Mouse (Mus musculus) MEL (cell line): ENCODE data around the gene Orc6. TPM values are rescaled to one million over a fixed set of nuclear protein-coding genes. Genes with fewer than 3 reads are reported as not detected.
A peak's percentile ranks its signal among the peaks of the same experiment; 100 is the strongest.

Experiments used
- DNase-seq: peaks from one replicate; pipeline ENCODE4 v3.0.0; 2011; ENCODE audit warnings: low read depth, low spot score
- H3K27ac ChIP-seq: 2 replicates; pipeline ENCODE4 v1.5.1; 2012; ENCODE audit warnings: low read depth, mild to moderate bottlenecking, control low read depth, low read length, moderate library complexity; ENCODE audit not compliant: control insufficient read depth
- H3K27me3 ChIP-seq, 2 experiments: fragments of 150-350 bp in 1 of 2; sonication (generic) in 1 of 2; 2 replicates each; pipeline ENCODE4 v1.6.1; 2012; ENCODE audit warnings: low read length in 2 of 2, mild to moderate bottlenecking in 2 of 2, improper control_type of control experiment in 1 of 2, moderate library complexity in 1 of 2; ENCODE audit not compliant: insufficient read depth in 2 of 2, control insufficient read depth in 1 of 2
- H3K36me3 ChIP-seq, 2 experiments: 2 replicates each; pipeline ENCODE4 v1.6.1; 2012 to 2014; ENCODE audit warnings: low read length in 2 of 2, improper control_type of control experiment in 1 of 2, inconsistent platforms in 1 of 2, mild to moderate bottlenecking in 1 of 2; ENCODE audit not compliant: insufficient read depth in 2 of 2, control insufficient read depth in 1 of 2
- H3K4me1 ChIP-seq, 2 experiments: fragments of 150-350 bp in 1 of 2; sonication (generic) in 1 of 2; 2 replicates each; pipeline ENCODE4 v1.6.1; 2012; ENCODE audit warnings: low read length in 2 of 2, improper control_type of control experiment in 1 of 2, mild to moderate bottlenecking in 1 of 2; ENCODE audit not compliant: insufficient read depth in 2 of 2, control insufficient read depth in 1 of 2
- H3K4me3 ChIP-seq, 2 experiments: fragments of 150-350 bp in 1 of 2; sonication (generic) in 1 of 2; 2 replicates each; pipeline ENCODE4 v1.5.1; 2012; ENCODE audit warnings: low read depth in 2 of 2, low read length in 2 of 2, mild to moderate bottlenecking in 2 of 2, moderate library complexity in 2 of 2, control low read depth in 1 of 2, improper control_type of control experiment in 1 of 2; ENCODE audit not compliant: control insufficient read depth in 1 of 2, insufficient read depth in 1 of 2
- H3K79me2 ChIP-seq: 2 replicates; pipeline ENCODE4 v1.6.1; 2012; ENCODE audit warnings: mild to moderate bottlenecking, low read length, moderate library complexity; ENCODE audit not compliant: control insufficient read depth, poor library complexity, insufficient read depth
- H3K9ac ChIP-seq: 2 replicates; pipeline ENCODE4 v1.6.1; 2012; ENCODE audit warnings: low read depth, mild to moderate bottlenecking, control low read depth, low read length, moderate library complexity; ENCODE audit not compliant: control insufficient read depth, poor library complexity, severe bottlenecking
- H3K9me3 ChIP-seq: fragments of 150-350 bp; sonication (generic); replicated peaks from 2 replicates; pipeline ENCODE4 v1.6.1; 2012; ENCODE audit warnings: mild to moderate bottlenecking, low read length, improper control_type of control experiment, moderate library complexity; ENCODE audit not compliant: insufficient read depth
- BHLHE40 ChIP-seq: IDR thresholded peaks from 2 replicates; pipeline ENCODE4 v1.6.1; 2012; ENCODE audit warnings: low read depth, mild to moderate bottlenecking, inconsistent platforms, low read length, improper control_type of control experiment, borderline replicate concordance
- CHD1 ChIP-seq: IDR thresholded peaks from 2 replicates; pipeline ENCODE4 v1.6.1; 2012; ENCODE audit warnings: low read depth, mild to moderate bottlenecking, inconsistent platforms, low read length, improper control_type of control experiment
- CHD2 ChIP-seq: IDR thresholded peaks from 2 replicates; pipeline ENCODE4 v1.6.1; 2011; ENCODE audit warnings: low read length, improper control_type of control experiment
- CTCF ChIP-seq, 3 experiments: IDR thresholded peaks in 2 of 3; conservative IDR thresholded peaks in 1 of 3; 2 replicates each; pipeline ENCODE4 v1.5.1; 2011 to 2012; ENCODE audit warnings: low read length in 3 of 3, low read depth in 2 of 3, mild to moderate bottlenecking in 2 of 3, improper control_type of control experiment in 1 of 3, inconsistent platforms in 1 of 3, mixed read lengths in 1 of 3, moderate library complexity in 1 of 3; ENCODE audit not compliant: control insufficient read depth in 1 of 3, insufficient read depth in 1 of 3, poor library complexity in 1 of 3, severe bottlenecking in 1 of 3
- E2F4 ChIP-seq: IDR thresholded peaks from 2 replicates; pipeline ENCODE4 v1.6.1; 2011; ENCODE audit warnings: low read depth, low read length, improper control_type of control experiment, borderline replicate concordance
- EP300 ChIP-seq, 2 experiments: IDR thresholded peaks; 2 replicates each; pipeline ENCODE4 v1.6.1; 2011; ENCODE audit warnings: improper control_type of control experiment in 2 of 2, low read length in 2 of 2, low read depth in 1 of 2, mild to moderate bottlenecking in 1 of 2
- HCFC1 ChIP-seq: IDR thresholded peaks from 2 replicates; pipeline ENCODE4 v1.6.1; 2012; ENCODE audit warnings: low read depth, mild to moderate bottlenecking, inconsistent platforms, low read length, improper control_type of control experiment, moderate library complexity
- KAT2A ChIP-seq: conservative IDR thresholded peaks from 2 replicates; pipeline ENCODE4 v1.6.1; 2012; ENCODE audit warnings: low read depth, low read length, improper control_type of control experiment, inconsistent platforms
- MAFK ChIP-seq: IDR thresholded peaks from 2 replicates; pipeline ENCODE4 v1.6.1; 2011; ENCODE audit warnings: low read depth, mild to moderate bottlenecking, low read length, improper control_type of control experiment, borderline replicate concordance
- MEF2A ChIP-seq: IDR thresholded peaks from 2 replicates; pipeline ENCODE4 v1.6.1; 2014; ENCODE audit warnings: low read depth, mild to moderate bottlenecking, inconsistent platforms, low read length, improper control_type of control experiment; ENCODE audit not compliant: poor library complexity, insufficient replicate concordance, severe bottlenecking; ENCODE audit errors: extremely low read depth
- MYB ChIP-seq: IDR thresholded peaks from 2 replicates; pipeline ENCODE4 v1.6.1; 2011; ENCODE audit warnings: mild to moderate bottlenecking, low read depth, low read length, improper control_type of control experiment
- MYC ChIP-seq: IDR thresholded peaks from 2 replicates; pipeline ENCODE4 v1.6.1; 2011; ENCODE audit warnings: low read depth, mild to moderate bottlenecking, low read length, improper control_type of control experiment, moderate library complexity
- NELFE ChIP-seq: IDR thresholded peaks from 2 replicates; pipeline ENCODE4 v1.6.1; 2011; ENCODE audit warnings: low read depth, low read length, improper control_type of control experiment
- POLR2A ChIP-seq, 2 experiments: IDR thresholded peaks; 2 replicates each; pipeline ENCODE4 v1.6.1; 2011 to 2012; ENCODE audit warnings: low read length in 2 of 2, mild to moderate bottlenecking in 2 of 2, control low read depth in 1 of 2, improper control_type of control experiment in 1 of 2, low read depth in 1 of 2, moderate library complexity in 1 of 2; ENCODE audit not compliant: control insufficient read depth in 1 of 2, insufficient read depth in 1 of 2, poor library complexity in 1 of 2
- POLR2AphosphoS2 ChIP-seq: IDR thresholded peaks from 2 replicates; pipeline ENCODE4 v1.6.1; 2011; ENCODE audit warnings: low read length, improper control_type of control experiment
- POLR2AphosphoS5 ChIP-seq: IDR thresholded peaks from 2 replicates; pipeline ENCODE4 v1.6.1; 2012; ENCODE audit warnings: low read depth, borderline replicate concordance, mild to moderate bottlenecking, inconsistent platforms, low read length, moderate library complexity, mixed read lengths
- RCOR1 ChIP-seq: IDR thresholded peaks from 2 replicates; pipeline ENCODE4 v1.6.1; 2012; ENCODE audit warnings: low read depth, mild to moderate bottlenecking, inconsistent platforms, low read length, improper control_type of control experiment
- SIN3A ChIP-seq: IDR thresholded peaks from 2 replicates; pipeline ENCODE4 v1.6.1; 2012; ENCODE audit warnings: low read length, improper control_type of control experiment, inconsistent platforms
- SMC3 ChIP-seq: IDR thresholded peaks from 2 replicates; pipeline ENCODE4 v1.6.1; 2011; ENCODE audit warnings: low read depth, low read length, improper control_type of control experiment
- TAL1 ChIP-seq: IDR thresholded peaks from 2 replicates; pipeline ENCODE4 v1.6.1; 2012; ENCODE audit warnings: mild to moderate bottlenecking, inconsistent platforms, low read length, moderate library complexity, mixed read lengths
- UBTF ChIP-seq: IDR thresholded peaks from 2 replicates; pipeline ENCODE4 v1.6.1; 2012; ENCODE audit warnings: low read depth, mild to moderate bottlenecking, inconsistent platforms, low read length, improper control_type of control experiment, moderate library complexity, borderline replicate concordance; ENCODE audit not compliant: insufficient read depth
- USF1 ChIP-seq: IDR thresholded peaks from 2 replicates; pipeline ENCODE4 v1.6.1; 2014; ENCODE audit warnings: low read depth, mild to moderate bottlenecking, inconsistent platforms, low read length, improper control_type of control experiment, moderate library complexity
- USF2 ChIP-seq, 2 experiments: IDR thresholded peaks; 2 replicates each; pipeline ENCODE4 v1.6.1; 2011 to 2012; ENCODE audit warnings: improper control_type of control experiment in 2 of 2, low read length in 2 of 2, borderline replicate concordance in 1 of 2, inconsistent platforms in 1 of 2, low read depth in 1 of 2, mild to moderate bottlenecking in 1 of 2; ENCODE audit not compliant: insufficient read depth in 1 of 2
- ZC3H11A ChIP-seq: IDR thresholded peaks from 2 replicates; pipeline ENCODE4 v1.6.1; 2012; ENCODE audit warnings: low read depth, mild to moderate bottlenecking, inconsistent platforms, low read length, improper control_type of control experiment
- ZKSCAN1 ChIP-seq: IDR thresholded peaks from 2 replicates; pipeline ENCODE4 v1.6.1; 2012; ENCODE audit warnings: low read depth, mild to moderate bottlenecking, inconsistent platforms, low read length, improper control_type of control experiment, moderate library complexity
- ZMIZ1 ChIP-seq: IDR thresholded peaks from 2 replicates; pipeline ENCODE4 v1.6.1; 2012; ENCODE audit warnings: low read depth, mild to moderate bottlenecking, inconsistent platforms, low read length, improper control_type of control experiment, moderate library complexity
- ZNF384 ChIP-seq: IDR thresholded peaks from 2 replicates; pipeline ENCODE4 v1.6.1; 2012; ENCODE audit warnings: low read depth, mild to moderate bottlenecking, inconsistent platforms, low read length, improper control_type of control experiment
- polyA plus RNA-seq, 2 experiments: library from polyadenylated mRNA; stranded (reverse) in 1 of 2; unstranded in 1 of 2; fragments of >175 nt in 1 of 2; fragments of >200 nt in 1 of 2; gene quantifications; 2 replicates each; pipeline versions ENCODE4 v1.2.1 to v1.2.4; 2012; ENCODE audit warnings: low replicate concordance in 2 of 2, low read depth in 1 of 2; ENCODE audit not compliant: insufficient read length in 2 of 2, insufficient read depth in 1 of 2, missing spikeins in 1 of 2
- total RNA-seq: library from RNA; depleted of rRNA; stranded (reverse); fragments of 300-350 nt; gene quantifications from 2 replicates; pipeline ENCODE4 v1.2.3, GENCODE M21; 2012

Orc6 gene
- total and polyA plus RNA-seq, 3 experiments: 87.7 to 115 TPM; not detected in 1

GRCm38 (mm10) chr8:85298600-85299433 is 615 bp upstream of the Orc6 start (continued):
- TF ChIP-seq ZKSCAN1: no peak
- TF ChIP-seq POLR2AphosphoS5: no peak
- TF ChIP-seq CHD1: no peak
- no peak for TF ChIP-seq MYC
- no peak for TF ChIP-seq TAL1
- TF ChIP-seq E2F4: no peak
- TF ChIP-seq CTCF (IDR thresholded peaks at IDR 0.05 in 2 of 3, conservative IDR thresholded peaks at IDR 0.05 in 1 of 3; ENCODE audit: control insufficient read depth in 1 of 3, insufficient read depth in 1 of 3, low read depth in 2 of 3, low read length in 3 of 3, poor library complexity in 1 of 3, severe bottlenecking in 1 of 3): no peak
- no peak for TF ChIP-seq CHD2
- no peak for TF ChIP-seq ZC3H11A
- TF ChIP-seq HCFC1: peak; percentile 52; the same call in 1 of the 2 replicates
- TF ChIP-seq RCOR1: no peak

GRCm38 (mm10) chr8:85301941-85302340 is 2.5 kb downstream of the Orc6 start:
- Histone ChIP-seq H3K4me3 (no peak overlapping the region), H3K79me2 (peaks cover 40% of the 10 kb centered on the region), H3K36me3 (peaks cover 25 to 33% of the 10 kb centered on the region in 2 experiments), H3K4me1 (peaks cover 3 to 9% of the 10 kb centered on the region in 2 experiments; a peak in 3 of 4 replicates), H3K27ac (no peak overlapping the region), H3K27me3 (no peaks in the 10 kb centered on the region), H3K9me3 (no peaks in the 10 kb centered on the region), H3K9ac (no peak overlapping the region)
- TF ChIP-seq USF2 (IDR thresholded peaks at IDR 0.05; ENCODE audit: borderline replicate concordance in 1 of 2, insufficient read depth in 1 of 2, low read depth in 1 of 2, low read length in 2 of 2): no peak
- no peak for TF ChIP-seq KAT2A
- no peak for TF ChIP-seq POLR2AphosphoS2
- TF ChIP-seq SMC3: no peak
- TF ChIP-seq ZKSCAN1: no peak
- TF ChIP-seq NELFE: no peak
- TF ChIP-seq HCFC1: no peak
- TF ChIP-seq RCOR1: no peak
- TF ChIP-seq POLR2A (IDR thresholded peaks at IDR 0.05; ENCODE audit: control insufficient read depth in 1 of 2, insufficient read depth in 1 of 2, low read depth in 1 of 2, low read length in 2 of 2, poor library complexity in 1 of 2): no peak
- peak; percentile 21 for DNase-seq

GRCm38 (mm10) chr8:85302931-85303330 is 3.5 kb downstream of the Orc6 start:
- Histone ChIP-seq H3K36me3 (peaks cover 25 to 32% of the 10 kb centered on the region in 2 experiments), H3K9me3 (no peaks in the 10 kb centered on the region), H3K79me2 (peaks cover 32% of the 10 kb centered on the region), H3K4me1 (peaks cover 2 to 9% of the 10 kb centered on the region in 2 experiments; a peak in 3 of 4 replicates), H3K9ac (no peak overlapping the region), H3K27me3 (no peaks in the 10 kb centered on the region), H3K27ac (no peak overlapping the region), H3K4me3 (no peak overlapping the region)
- peak; percentile 19 for DNase-seq
- TF ChIP-seq ZNF384: no peak
- no peak for TF ChIP-seq BHLHE40
- no peak for TF ChIP-seq MEF2A
- no peak for TF ChIP-seq MAFK
- TF ChIP-seq USF1: no peak
- no peak for TF ChIP-seq EP300 (IDR thresholded peaks at IDR 0.05; ENCODE audit: low read depth in 1 of 2, low read length in 2 of 2)
- no peak for TF ChIP-seq E2F4
- TF ChIP-seq ZMIZ1: no peak
- no peak for TF ChIP-seq NELFE
- no peak for TF ChIP-seq UBTF
- no peak for TF ChIP-seq TAL1
- no peak for TF ChIP-seq POLR2AphosphoS5
- no peak for TF ChIP-seq HCFC1
- no peak for TF ChIP-seq SIN3A
- TF ChIP-seq MYB: no peak
